Mouse (Mus musculus) mesoderm, embryonic 11.5 days (tissue): ENCODE results near the gene Rflnb.

Source experiments
- DNase-seq: peaks from one replicate; pipeline ENCODE4 v3.0.0-alpha.2; 2012; ENCODE audit warnings: low read depth, low spot score

The Rflnb gene

DNA sequence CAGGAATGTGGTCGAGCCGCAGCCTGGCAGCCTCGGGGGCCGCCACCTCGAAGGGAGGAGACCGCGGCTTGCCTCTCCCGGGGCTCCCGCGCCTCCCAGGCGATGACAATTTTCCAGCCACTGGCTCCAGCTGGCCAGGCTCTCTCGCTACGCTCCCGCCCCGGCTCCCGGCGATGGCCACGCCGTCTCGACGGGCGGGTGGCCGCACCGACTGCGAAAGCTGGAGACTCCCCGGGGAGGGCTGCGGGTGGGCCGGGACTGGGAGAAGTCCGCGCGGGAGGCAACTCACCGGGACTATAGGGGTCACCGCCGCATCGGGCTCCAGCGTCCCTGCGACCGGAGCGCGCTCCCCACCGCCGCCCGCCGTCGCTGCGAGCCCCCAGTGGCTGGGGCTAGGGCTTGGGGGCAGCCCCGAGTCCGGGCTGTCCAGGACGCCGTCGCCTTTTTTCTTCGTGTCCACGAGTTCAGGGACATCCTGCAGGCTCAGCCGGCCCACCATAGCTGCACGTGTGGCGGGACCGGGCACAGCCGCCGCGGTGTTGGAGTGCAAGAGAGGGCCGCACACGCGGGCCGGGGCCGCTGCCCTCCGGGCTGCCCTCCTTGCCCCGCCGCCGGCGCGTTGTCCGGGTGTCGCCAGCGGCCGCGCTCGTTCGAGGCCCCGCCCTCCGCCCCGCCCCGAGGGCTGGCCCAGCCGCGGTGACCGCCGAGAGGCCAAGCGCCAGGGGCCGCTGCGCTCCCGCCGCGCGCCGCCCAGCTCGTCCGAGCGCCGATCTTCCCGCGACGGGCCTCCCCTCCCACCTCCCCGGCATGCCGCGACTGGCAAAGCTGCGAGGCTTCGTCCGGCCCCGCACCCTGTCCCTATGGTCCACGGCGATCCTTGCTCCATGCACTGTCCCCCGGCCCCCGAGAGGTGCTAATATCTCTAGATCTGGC, at the start of gene Rflnb:
Rflnb (minus strand) TSS at position 644 of the 933 bp plus-strand sequence.
- DNase-seq = peak; percentile 87

GRCm38 (mm10) chr11:76077341-76077740, 49.8 kb upstream of the Rflnb start:
- no peak for DNase-seq

- DNase-seq = no peak
These were observed 46.9 kb upstream of the Rflnb start for GRCm38 (mm10) chr11:76074296-76075093.

DNA sequence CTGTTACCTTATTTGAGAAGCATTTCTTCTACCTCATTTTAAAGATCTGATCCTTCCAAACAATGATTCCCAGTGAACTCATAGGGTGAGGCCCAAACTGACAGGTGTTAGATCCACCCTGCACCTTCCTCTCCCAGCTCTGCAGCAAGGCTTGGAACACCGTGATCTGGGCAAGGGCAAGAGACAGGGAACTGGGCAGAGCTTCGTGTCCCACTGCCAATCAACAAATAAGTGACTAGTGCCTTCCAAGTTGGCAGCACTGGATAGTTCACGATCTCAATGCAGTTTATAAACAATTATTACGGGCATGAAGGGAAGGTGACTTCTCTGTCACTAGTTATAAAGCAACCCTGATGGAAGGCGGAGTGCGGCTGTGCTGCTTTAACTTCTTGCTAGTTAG, 42.2 kb upstream of the Rflnb start:
- DNase-seq = no peak

GRCm38 (mm10) chr11:76066563-76067156, 39.1 kb upstream of the Rflnb start:
- DNase-seq = no peak

GRCm38 (mm10) chr11:76065521-76066095, 38.0 kb upstream of the Rflnb start:
- no peak for DNase-seq

DNA sequence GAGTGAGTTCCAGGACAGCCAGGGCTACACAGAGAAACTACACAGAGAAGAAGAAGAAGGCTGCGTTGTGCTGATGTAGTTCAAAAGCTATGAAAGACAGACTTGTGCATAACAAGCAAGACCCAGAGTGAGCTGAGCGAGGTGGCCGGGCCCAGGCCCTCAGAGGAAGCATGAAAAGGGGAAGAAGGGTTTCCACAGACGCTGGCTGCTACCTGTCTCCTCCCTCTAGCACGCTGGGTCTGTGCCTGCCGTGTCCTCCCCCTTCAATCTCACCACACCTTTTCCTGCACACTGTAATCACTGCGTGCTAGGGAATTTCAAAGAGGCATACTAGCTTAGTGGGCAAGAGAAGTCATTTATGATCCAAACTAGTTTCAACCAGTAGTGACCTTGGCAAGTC, 36.8 kb upstream of the Rflnb start:
- no peak for DNase-seq

DNA sequence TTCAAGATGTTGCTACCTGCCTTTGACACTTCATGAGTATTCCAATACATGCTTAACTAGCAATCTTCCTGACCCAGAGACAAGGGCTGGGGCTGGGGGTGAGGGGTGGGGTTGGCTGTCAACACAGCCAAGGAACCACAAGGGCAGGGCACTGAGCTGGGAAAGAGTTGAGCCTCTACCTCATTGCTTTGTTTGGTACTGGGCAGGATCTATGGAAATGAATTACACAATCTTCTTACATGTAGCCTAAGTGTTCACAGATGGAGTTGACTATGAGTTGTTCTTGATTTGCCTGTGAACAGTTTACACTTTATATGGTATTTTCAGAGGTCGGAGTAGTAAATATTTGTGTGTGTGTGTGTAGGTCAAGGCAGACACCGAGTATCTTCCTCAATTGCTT, 33.3 kb upstream of the Rflnb start:
- DNase-seq = no peak

GRCm38 (mm10) chr11:76059971-76060370, 32.4 kb upstream of the Rflnb start:
- DNase-seq = no peak

DNA sequence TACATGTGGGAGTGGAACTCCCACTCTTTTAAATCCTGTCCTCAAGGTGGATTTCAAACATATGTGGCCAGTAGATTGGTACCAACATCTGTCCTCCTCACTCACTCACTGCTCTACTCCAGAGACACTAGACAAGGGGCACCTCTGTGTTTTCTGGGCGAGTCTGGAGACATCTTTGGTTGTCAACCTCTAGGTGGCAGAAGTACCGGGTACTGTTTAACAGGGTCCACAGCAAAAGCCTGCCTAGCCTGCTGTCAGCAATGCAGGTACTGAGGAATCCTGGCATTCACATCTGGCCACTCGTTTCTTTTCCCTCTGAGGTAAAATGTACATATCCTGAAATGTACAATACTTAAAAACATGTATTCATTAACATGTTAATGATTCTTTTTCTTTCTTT, 28.9 kb upstream of the Rflnb start:
- no peak for DNase-seq

GRCm38 (mm10) chr11:76052496-76052895, 24.9 kb upstream of the Rflnb start:
- DNase-seq = no peak

GRCm38 (mm10) chr11:76050967-76051512, 23.5 kb upstream of the Rflnb start:
- no peak for DNase-seq

- DNase-seq = no peak
These were observed 22.9 kb upstream of the Rflnb start for GRCm38 (mm10) chr11:76050509-76050908.

GRCm38 (mm10) chr11:76045367-76045766, 17.8 kb upstream of the Rflnb start:
- DNase-seq = no peak

- DNase-seq = no peak
These were observed 16.9 kb upstream of the Rflnb start for GRCm38 (mm10) chr11:76044468-76044867.

- DNase-seq = no peak
These were observed 15.3 kb upstream of the Rflnb start for GRCm38 (mm10) chr11:76042882-76043281.

DNA sequence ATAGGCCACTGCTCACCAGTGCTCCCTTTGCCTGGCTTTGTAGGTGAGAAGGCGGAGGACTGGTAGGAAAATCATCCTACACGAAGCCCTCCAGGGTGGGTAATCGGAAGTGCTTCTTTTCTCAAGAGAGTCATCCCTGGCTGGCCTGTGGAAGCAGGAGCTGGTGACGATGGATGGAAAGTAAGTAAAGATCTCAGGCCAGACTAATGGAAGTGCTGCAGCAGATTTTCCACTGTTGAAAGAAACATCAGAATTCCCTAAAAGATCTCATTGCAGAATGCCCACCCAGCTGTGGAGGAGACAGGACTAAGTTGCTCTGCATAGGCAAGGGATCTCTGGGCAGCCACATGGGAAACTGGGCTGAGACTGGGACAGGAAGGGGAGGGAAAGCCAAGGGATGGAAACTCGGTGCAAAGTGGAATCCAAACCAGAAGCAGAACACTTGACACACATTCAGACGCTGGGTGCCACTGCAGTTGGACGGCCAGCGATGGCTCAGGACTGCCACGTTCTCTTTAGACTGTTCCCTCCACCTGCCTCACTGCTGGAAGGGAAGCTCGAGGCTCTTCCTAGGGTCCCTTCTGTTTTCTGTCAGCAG, 14.6 kb upstream of the Rflnb start:
- DNase-seq = no peak

GRCm38 (mm10) chr11:76040761-76041376, 13.3 kb upstream of the Rflnb start:
- DNase-seq = no peak

- DNase-seq = no peak
These were observed 12.5 kb upstream of the Rflnb start for GRCm38 (mm10) chr11:76040106-76040505.

DNA sequence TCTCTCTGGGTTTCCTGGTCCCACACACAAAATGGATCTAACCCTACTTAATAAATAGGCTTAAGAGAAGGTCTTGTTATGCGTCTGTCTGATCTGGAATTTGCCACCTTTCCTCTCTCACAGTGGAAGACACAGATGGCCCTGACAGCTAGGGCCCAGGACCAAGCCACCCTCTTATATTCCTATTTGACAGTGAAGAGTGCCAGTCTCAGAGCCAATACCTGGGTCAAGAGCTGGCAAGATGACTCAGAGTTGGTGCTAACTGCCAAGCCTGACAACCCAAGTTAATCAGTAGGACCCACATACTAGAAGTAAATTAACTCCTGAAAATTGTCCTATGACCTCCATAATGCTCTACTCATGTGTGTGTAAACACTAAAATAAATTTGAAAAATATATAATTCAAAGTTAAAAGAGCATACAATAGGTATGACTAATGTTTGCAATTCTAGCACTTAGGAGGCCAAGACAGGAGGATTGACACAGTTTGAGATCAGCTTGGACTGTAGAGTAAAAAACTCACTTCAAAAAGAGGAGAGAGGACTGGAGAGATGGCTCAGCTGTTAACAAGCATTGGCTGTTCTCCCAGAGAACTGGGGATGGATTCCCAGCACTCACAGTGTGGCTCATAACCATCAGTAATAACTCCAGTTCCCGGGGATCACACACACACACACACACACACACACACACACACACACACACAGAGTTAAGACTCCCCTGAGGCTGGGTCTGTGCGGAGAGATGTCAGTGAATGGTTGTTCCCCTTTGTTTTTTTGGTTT, 11.9 kb upstream of the Rflnb start:
- DNase-seq = no peak
